Mouse (Mus musculus): Measurements from ENCODE around the gene Zfp2. TPM values are rescaled to one million over a fixed set of nuclear protein-coding genes. Genes with fewer than 3 reads are reported as not detected.

The Zfp2 gene
- 0.11 and 0.80 TPM in 2 replicates for total RNA-seq (2015)
- total RNA-seq (2017), result not detected in 2 replicates

DNA sequence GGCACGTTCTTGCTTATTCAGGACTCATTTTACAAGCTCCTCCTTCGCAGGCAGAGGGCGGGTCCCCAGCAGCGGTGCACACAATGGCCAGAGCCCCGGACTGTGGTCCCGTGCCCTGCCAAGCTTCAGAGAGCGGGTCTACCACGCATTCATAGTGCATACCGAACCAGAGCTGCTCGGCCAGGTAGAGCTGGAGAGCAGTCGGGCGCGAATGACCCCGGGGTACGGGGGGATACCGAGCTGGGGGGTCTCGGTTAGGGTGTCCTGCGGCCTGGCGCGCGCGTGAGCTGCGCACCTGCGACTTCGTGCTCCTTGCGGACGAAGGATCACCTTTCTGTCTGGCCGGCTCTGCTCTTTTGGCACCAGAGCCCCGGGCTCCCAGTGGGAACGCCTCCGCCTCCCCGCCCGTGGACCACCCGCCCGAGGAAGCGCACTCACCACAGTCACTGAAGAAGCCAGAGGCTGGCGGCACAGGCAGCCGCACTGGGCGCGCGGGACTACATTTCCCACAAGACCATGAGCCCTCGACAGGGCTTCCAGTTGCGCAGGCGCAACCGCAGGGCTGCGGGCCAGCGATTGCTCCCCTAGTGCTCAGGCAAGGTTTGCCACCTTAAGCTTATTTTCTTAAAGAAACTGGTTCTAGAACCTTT is at the start of gene Zfp2:
TSS of gene Zfp2 (minus strand) at position 495 of the 650 bp plus-strand sequence.
- ATAC-seq (ENCODE audit: poor library complexity, severe bottlenecking), result peak; percentile 96

- ATAC-seq (ENCODE audit: poor library complexity, severe bottlenecking), result no peak
Observed at GRCm38 (mm10) chr11:50964886-50965285, 48.9 kb upstream of the Zfp2 start.

- no peak for ATAC-seq (ENCODE audit: poor library complexity, severe bottlenecking)
Observed at GRCm38 (mm10) chr11:50953665-50954064, 37.7 kb upstream of the Zfp2 start, which contains the start of gene Prop1. Gene Prop1, minus strand, starts transcription at chr11:50953765.

DNA sequence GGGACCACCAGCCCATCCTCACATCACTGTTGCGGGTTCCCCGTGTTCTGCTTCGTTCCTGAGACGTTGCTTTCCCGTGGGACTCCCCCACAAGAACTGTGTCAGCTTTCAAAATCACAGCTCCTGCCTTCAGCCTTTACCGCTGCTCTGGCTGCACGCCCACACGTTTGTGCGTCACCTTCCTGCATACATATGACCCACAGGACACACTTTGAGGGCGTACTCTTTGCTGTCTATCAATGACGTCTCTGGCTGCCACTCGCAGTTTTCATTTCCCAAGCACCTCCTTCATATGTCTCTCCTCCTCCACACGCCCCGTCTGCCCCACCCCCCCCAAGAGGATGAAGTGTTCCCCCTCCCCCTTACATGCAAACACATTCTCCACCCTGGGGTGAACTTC is 36.3 kb upstream of the Zfp2 start:
- no peak for ATAC-seq (ENCODE audit: poor library complexity, severe bottlenecking)

DNA sequence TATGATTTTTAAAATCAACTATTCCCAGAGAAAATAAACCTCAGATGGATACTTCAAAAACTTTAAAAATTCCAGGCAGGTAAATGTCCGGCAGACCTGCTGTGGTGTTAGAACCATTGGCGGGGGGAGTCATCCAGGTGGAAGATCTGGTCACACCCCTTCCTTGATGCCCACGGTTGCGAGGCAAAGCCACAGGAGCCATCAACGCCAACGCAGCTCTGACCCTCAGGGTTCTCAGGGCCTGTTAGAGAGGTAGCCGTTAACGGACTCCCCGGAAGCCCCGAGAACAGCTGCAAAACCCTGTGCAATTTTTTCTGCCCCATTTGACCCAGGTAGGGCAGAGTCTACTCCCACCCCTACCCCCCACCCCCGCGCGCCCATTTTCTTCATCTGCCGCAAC is 27.5 kb upstream of the Zfp2 start, which contains the start of gene 4933414I15Rik:
TSS of gene 4933414I15Rik (minus strand) at position 260 of the 400 bp plus-strand sequence.
- no peak for ATAC-seq (ENCODE audit: poor library complexity, severe bottlenecking)

- ATAC-seq (ENCODE audit: poor library complexity, severe bottlenecking), result no peak
Observed at GRCm38 (mm10) chr11:50942386-50942785, 26.4 kb upstream of the Zfp2 start.

GRCm38 (mm10) chr11:50939621-50940366 is 23.8 kb upstream of the Zfp2 start:
- ATAC-seq (ENCODE audit: poor library complexity, severe bottlenecking), result peak; percentile 60

GRCm38 (mm10) chr11:50938435-50938834 is 22.5 kb upstream of the Zfp2 start:
- no peak for ATAC-seq (ENCODE audit: poor library complexity, severe bottlenecking)

DNA sequence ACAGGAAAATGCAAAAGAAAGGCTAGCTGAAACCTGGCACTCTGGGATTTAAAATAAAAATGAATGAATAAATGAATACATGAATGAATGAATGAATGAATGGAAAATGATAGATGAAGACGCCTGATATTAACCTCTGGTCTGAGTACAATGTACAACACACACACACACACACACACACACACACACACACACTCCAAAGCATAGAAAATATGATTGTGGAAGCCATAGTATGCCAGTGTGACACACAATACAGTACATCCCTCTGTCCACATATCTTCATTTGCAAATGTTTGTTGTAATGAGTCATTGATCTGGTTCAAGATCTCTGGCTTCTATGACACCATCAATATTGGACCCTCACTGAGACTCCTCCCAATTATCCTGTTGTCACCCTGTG is 16.1 kb upstream of the Zfp2 start:
- no peak for ATAC-seq (ENCODE audit: poor library complexity, severe bottlenecking)

DNA sequence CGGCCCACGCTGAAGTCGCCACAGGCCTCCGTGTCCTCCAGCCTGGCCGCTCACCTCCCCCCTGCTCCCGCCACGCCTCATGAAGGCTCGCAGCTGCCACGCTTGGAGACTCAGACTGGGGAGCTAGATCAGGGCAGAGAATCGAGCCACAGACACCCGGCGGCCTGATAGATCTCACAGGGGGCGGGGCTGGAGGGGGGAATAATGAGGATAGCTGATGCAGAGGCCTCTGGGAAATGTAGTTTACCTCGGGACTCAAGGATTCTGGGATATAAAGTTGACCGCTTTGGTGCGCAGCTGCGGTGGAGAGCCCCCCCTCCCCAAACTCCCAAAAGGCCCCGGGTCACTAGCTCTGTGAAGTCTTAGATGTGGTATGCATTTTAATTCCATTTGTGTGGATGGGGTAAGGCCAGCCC is 15.5 kb upstream of the Zfp2 start, which contains the start of gene Zfp354b:
TSS of gene Zfp354b (minus strand) at position 183 of the 416 bp plus-strand sequence.
- peak; percentile 56; the same call in 1 of the 2 replicates for ATAC-seq (ENCODE audit: poor library complexity, severe bottlenecking)

- no peak; the same call in 1 of the 2 replicates for ATAC-seq (ENCODE audit: poor library complexity, severe bottlenecking)
Observed at GRCm38 (mm10) chr11:50931021-50931420, 15.1 kb upstream of the Zfp2 start.

DNA sequence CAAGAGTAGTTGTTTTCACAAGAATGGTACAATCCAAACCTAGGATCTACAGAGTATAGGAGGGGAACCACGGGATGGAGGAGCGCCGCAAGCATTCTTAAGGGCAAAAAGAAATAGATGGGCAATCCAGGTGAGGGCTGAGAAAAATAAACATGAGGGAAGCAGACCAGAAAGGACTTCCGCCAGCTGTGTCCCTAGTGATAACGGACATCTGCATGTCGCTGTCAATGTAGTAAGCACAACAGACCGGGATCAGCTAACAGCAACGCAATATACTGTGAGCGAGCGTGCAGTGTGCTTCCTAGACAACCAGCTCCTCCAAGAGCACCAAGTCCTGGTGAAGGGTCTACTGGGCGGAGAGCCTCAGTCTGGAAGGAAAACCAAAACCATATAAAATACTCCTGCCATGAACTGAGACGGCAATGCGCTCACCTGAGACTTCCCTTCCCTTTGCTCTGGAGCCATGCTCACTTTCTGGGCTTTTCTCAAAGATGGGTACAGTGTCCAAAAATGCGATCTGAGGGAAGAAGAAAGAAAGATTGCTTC is 14.6 kb upstream of the Zfp2 start:
- no peak for ATAC-seq (ENCODE audit: poor library complexity, severe bottlenecking)

- no peak for ATAC-seq (ENCODE audit: poor library complexity, severe bottlenecking)
Observed at GRCm38 (mm10) chr11:50914461-50914860, 1.5 kb downstream of the Zfp2 start.

- ATAC-seq (ENCODE audit: poor library complexity, severe bottlenecking), result no peak
Observed at GRCm38 (mm10) chr11:50913301-50913700, 2.7 kb downstream of the Zfp2 start.

- no peak for ATAC-seq (ENCODE audit: poor library complexity, severe bottlenecking)
Observed at GRCm38 (mm10) chr11:50908136-50908535, 7.8 kb downstream of the Zfp2 start.

DNA sequence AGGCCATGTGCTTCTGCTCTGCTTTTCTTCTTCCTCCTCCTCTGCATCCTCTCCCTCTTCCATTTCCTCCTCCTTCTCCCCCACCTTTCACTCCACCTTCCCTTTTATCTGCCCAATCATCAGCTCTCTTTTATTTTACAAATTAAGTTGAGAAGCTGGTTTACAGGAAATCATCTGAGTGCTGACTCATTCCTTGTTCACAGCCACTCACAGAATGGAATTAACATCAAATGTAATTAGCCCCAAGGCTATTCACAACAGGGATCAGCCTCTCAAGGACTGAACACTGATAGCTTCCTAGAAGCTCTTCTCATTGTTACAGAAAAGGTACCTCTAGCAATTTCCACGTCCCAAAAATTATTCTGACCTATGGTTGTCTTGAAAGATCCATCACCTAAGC is 18.6 kb downstream of the Zfp2 start:
- ATAC-seq (ENCODE audit: poor library complexity, severe bottlenecking), result no peak

DNA sequence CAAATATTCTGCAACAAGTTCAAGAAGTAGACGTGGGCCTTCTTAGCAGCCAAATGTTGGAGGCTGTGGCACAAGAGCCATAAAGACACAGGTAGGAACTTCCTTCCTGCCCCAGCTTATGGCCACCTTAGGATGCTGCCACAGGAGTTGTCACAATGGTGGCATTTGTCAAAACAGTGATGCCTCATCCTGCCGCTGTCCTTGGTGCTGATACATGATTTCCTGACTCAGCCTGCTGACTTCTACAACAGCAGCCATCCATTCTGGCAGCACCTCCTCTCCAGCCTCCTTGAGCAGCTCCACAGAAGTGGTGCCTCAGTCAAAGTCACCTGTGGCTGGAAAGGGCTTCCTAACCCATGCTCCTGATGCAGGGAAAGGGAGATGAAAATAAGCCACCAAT is 23.5 kb downstream of the Zfp2 start:
- ATAC-seq (ENCODE audit: poor library complexity, severe bottlenecking), result no peak

- no peak for ATAC-seq (ENCODE audit: poor library complexity, severe bottlenecking)
Observed at GRCm38 (mm10) chr11:50887390-50888128, 28.4 kb downstream of the Zfp2 start, which contains the start of gene Zfp454. Gene Zfp454, minus strand, starts transcription at chr11:50887651.

- ATAC-seq (ENCODE audit: poor library complexity, severe bottlenecking), result no peak
Observed at GRCm38 (mm10) chr11:50886933-50887293, 29.1 kb downstream of the Zfp2 start.

DNA sequence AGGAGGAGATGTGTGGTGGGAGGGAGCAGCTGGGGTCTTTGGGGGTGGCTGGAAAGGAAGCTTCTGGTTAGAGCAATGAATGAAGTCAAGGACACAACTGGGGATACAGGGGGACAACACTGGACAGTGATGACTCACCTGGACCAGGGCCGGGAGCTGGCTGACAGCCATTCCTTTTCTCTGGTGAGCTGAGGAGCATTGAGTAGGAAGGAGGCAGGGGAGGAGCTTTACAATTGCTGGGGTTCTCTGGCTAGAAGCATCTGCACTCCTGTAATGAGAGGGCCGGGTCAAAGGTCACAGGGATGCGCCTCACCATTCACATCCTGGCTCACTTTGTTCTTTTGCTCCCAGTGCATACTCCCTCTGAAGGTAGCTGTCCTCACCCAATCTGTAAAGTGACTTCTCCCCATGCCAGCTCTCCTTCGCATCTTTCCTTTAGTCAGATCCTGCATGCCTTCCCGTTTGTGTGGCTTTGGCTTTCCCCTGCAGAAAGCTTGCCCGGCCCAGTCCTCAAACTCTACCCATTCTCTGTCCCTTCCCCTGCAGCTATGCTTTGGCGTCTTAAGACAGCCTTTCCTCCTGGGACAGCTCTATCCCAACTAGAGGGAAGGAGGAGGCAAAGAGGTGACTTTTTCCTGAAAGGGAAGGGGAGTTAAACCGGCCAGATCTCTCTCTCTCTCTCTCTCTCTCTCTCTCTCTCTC is 29.6 kb downstream of the Zfp2 start:
- no peak for ATAC-seq (ENCODE audit: poor library complexity, severe bottlenecking)
